Mouse (Mus musculus) ovary, adult 10 weeks (tissue): ENCODE measurements around the gene AI182371. TPM values are rescaled to one million over a fixed set of nuclear protein-coding genes. Genes with fewer than 3 reads are reported as not detected.

Source experiments
- polyA plus RNA-seq: library from polyadenylated mRNA; stranded (reverse); fragments of 350-450 nt; fragmentation: Illumina TruSeq; extraction: RNeasy Lipid Tissue Mini Kit (QIAGEN cat#74804); gene quantifications from one replicate; pipeline ENCODE4 v1.2.3, GENCODE M21; 2014

Gene AI182371
- polyA plus RNA-seq: 0.68 TPM

GRCm38 (mm10) chr2:35101443-35101842 is at the start of gene AI182371:
Gene AI182371, minus strand, starts transcription at chr2:35101543.

GRCm38 (mm10) chr2:35109141-35109923 is 8.0 kb upstream of the AI182371 start, which contains the start of gene Cntrl:
Gene Cntrl, plus strand, starts transcription at chr2:35109492.

GRCm38 (mm10) chr2:35061338-35061737 is 40.0 kb downstream of the AI182371 start, which contains the start of gene Hc:
Gene Hc, minus strand, starts transcription at chr2:35061438.

Other genes starting within 250 kb of the AI182371 start
- 2.4 TPM for gene Cutal, start 227.1 kb downstream of the AI182371 start, polyA plus RNA-seq
- gene Psmd5, start 226.6 kb downstream of the AI182371 start, polyA plus RNA-seq: 49.0 TPM
- 0.11 TPM for gene Phf19, start 187.5 kb downstream of the AI182371 start, polyA plus RNA-seq
- gene Traf1, start 139.8 kb downstream of the AI182371 start, polyA plus RNA-seq: 0.46 TPM
- 2.6 TPM for gene Hc, start 40.1 kb downstream of the AI182371 start, polyA plus RNA-seq
- 35.7 TPM for gene Cntrl, start 7.9 kb upstream of the AI182371 start, polyA plus RNA-seq
- 408 TPM for gene Rab14, start 99.6 kb upstream of the AI182371 start, polyA plus RNA-seq
- gene Gsn, start 154.8 kb upstream of the AI182371 start, polyA plus RNA-seq: 21.4 TPM
- gene Stom, start 235.4 kb upstream of the AI182371 start, polyA plus RNA-seq: 81.5 TPM